Mouse (Mus musculus) bone marrow macrophage, adult 2 months (primary cell): Measurements from ENCODE around the gene Upp1. TPM values are rescaled to one million over a fixed set of nuclear protein-coding genes. Genes with fewer than 3 reads are reported as not detected.
A peak's percentile ranks its signal among the peaks of the same experiment; 100 is the strongest.

ENCODE experiments used
- H3K27ac ChIP-seq: 2 replicates; pipeline ENCODE4 v1.5.1; 2012; ENCODE audit warnings: low read depth, low read length; ENCODE audit not compliant: insufficient read depth
- H3K4me1 ChIP-seq: 2 replicates; pipeline ENCODE4 v1.6.1; 2012; ENCODE audit warnings: low read length; ENCODE audit not compliant: control insufficient read depth, insufficient read depth
- H3K4me3 ChIP-seq: 2 replicates; pipeline ENCODE4 v1.5.1; 2012; ENCODE audit warnings: mild to moderate bottlenecking, low read length, moderate library complexity; ENCODE audit not compliant: insufficient read depth
- CTCF ChIP-seq: IDR thresholded peaks from 2 replicates; pipeline ENCODE4 v1.5.1; 2012; ENCODE audit warnings: low read depth, mild to moderate bottlenecking, low read length, moderate library complexity
- POLR2A ChIP-seq: IDR thresholded peaks from 2 replicates; pipeline ENCODE4 v1.6.1; 2012; ENCODE audit warnings: mild to moderate bottlenecking, low read depth, low read length, borderline replicate concordance
- polyA plus RNA-seq: library from polyadenylated mRNA; stranded (reverse); fragments of >200 nt; gene quantifications from 2 replicates; pipeline ENCODE4 v1.2.4, GENCODE M21; 2012; ENCODE audit not compliant: missing spikeins, insufficient read depth, insufficient read length

The Upp1 gene
- not detected in 2 replicates for polyA plus RNA-seq

GRCm38 (mm10) chr11:9118050-9118420, at the start of gene Upp1:
Upp1 (plus strand) TSS chr11:9118103.
- H3K4me1 ChIP-seq = no peaks in the 10 kb centered on the region
- TF ChIP-seq POLR2A = no peak
- no peak for TF ChIP-seq CTCF
- peak within 1 kb of the TSS; percentile 41 for H3K4me3 ChIP-seq
- H3K27ac ChIP-seq = no peak within 1 kb of the TSS

GRCm38 (mm10) chr11:9076444-9076843, 41.5 kb upstream of the Upp1 start:
- Histone ChIP-seq H3K4me1 (no peaks in the 10 kb centered on the region), H3K27ac (no peak overlapping the region), H3K4me3 (no peak overlapping the region)
- TF ChIP-seq POLR2A = no peak
- no peak for TF ChIP-seq CTCF

GRCm38 (mm10) chr11:9113189-9113588, 4.7 kb upstream of the Upp1 start:
- Histone ChIP-seq H3K4me3 (no peak overlapping the region), H3K27ac (no peak overlapping the region), H3K4me1 (no peaks in the 10 kb centered on the region)
- no peak for TF ChIP-seq CTCF
- TF ChIP-seq POLR2A = no peak

GRCm38 (mm10) chr11:9115367-9116120, 2.4 kb upstream of the Upp1 start:
- Histone ChIP-seq H3K4me1 (no peaks in the 10 kb centered on the region), H3K4me3 (no peak overlapping the region), H3K27ac (no peak overlapping the region)
- TF ChIP-seq POLR2A = no peak
- no peak for TF ChIP-seq CTCF

- H3K4me3 ChIP-seq = no peak overlapping the region
- TF ChIP-seq POLR2A (no peak), CTCF (no peak)
- H3K4me1 ChIP-seq = no peaks in the 10 kb centered on the region
- H3K27ac ChIP-seq = no peak overlapping the region
Measured at GRCm38 (mm10) chr11:9116121-9116520, 1.8 kb upstream of the Upp1 start.

- H3K4me3 ChIP-seq = no peak overlapping the region
- no peak overlapping the region for H3K27ac ChIP-seq
- TF ChIP-seq POLR2A = no peak
- TF ChIP-seq CTCF = no peak
- no peaks in the 10 kb centered on the region for H3K4me1 ChIP-seq
Measured at GRCm38 (mm10) chr11:9116916-9117315, 987 bp upstream of the Upp1 start.

- Histone ChIP-seq H3K4me1 (no peaks in the 10 kb centered on the region), H3K27ac (no peak overlapping the region), H3K4me3 (peak overlapping the region; percentile 41)
- TF ChIP-seq CTCF = no peak
- no peak for TF ChIP-seq POLR2A
Measured at GRCm38 (mm10) chr11:9117358-9118049, 399 bp upstream of the Upp1 start.

- Histone ChIP-seq H3K27ac (no peak overlapping the region), H3K4me1 (no peaks in the 10 kb centered on the region), H3K4me3 (peak overlapping the region; percentile 41)
- TF ChIP-seq POLR2A = no peak
- TF ChIP-seq CTCF = no peak
Measured at GRCm38 (mm10) chr11:9118421-9119121, 668 bp downstream of the Upp1 start.

- no peak overlapping the region for H3K27ac ChIP-seq
- no peaks in the 10 kb centered on the region for H3K4me1 ChIP-seq
- H3K4me3 ChIP-seq = peak overlapping the region; percentile 41
- TF ChIP-seq POLR2A (no peak), CTCF (no peak)
Measured at GRCm38 (mm10) chr11:9119231-9120020, 1.5 kb downstream of the Upp1 start.

GRCm38 (mm10) chr11:9122315-9122714, 4.4 kb downstream of the Upp1 start:
- no peak for TF ChIP-seq POLR2A
- no peak for TF ChIP-seq CTCF
- H3K27ac ChIP-seq = no peak overlapping the region
- no peaks in the 10 kb centered on the region for H3K4me1 ChIP-seq
- H3K4me3 ChIP-seq = no peak overlapping the region
